Mouse (Mus musculus) ES-Bruce4 (cell line): ENCODE results near the gene 1700037H04Rik.

Source experiments
- CTCF ChIP-seq: IDR thresholded peaks from one replicate; pipeline ENCODE4 v1.8.1; 2011; ENCODE audit warnings: low read depth, low read length
- EP300 ChIP-seq: IDR thresholded peaks from 2 replicates; pipeline ENCODE4 v1.6.1; 2011; ENCODE audit warnings: low read depth, low read length; ENCODE audit not compliant: insufficient read depth
- POLR2A ChIP-seq: IDR thresholded peaks from one replicate; pipeline ENCODE4 v1.8.1; 2011; ENCODE audit warnings: low read length; ENCODE audit not compliant: insufficient read depth

DNA sequence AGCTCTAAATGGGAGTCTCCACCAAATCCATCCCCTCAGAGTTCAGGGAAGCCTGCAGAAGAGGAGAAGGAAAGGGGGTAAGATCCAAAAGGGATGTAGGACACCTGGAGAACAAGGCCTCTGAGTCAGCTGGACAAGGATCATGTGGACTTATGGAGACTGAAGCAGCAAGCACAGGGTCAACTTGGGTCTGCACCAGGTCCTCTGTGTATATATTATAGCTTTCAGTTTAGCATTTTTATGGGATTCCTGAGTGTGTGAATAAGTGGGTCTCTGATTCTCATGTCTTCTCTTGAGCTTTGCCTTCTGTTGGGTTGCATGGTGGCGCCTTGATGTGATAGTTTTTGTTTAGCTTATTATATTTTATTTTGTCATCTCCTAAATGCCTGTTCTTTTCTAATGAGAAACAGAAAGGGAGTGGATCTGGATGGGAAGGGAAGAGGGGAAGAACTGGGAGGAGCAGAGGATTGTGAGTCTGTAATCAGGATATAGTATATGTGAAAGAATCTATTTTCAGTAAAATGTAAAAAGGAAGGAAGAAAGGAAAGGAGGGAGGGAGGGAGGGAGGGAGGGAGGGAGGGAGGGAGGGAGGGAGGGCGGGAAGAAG is 40.8 kb downstream of the 1700037H04Rik start:
- no peak for TF ChIP-seq EP300
- TF ChIP-seq POLR2A, result no peak
- no peak for TF ChIP-seq CTCF
